Mouse (Mus musculus): Measurements from ENCODE around the gene Wrnip1.

Wrnip1 gene

GRCm38 (mm10) chr13:32801693-32802221, at the start of gene Wrnip1:
Wrnip1 (plus strand) TSS chr13:32802038.
- DNase-seq = peak; percentile 97 to 98

GRCm38 (mm10) chr13:32752066-32752657, 49.7 kb upstream of the Wrnip1 start:
- DNase-seq = no peak

DNA sequence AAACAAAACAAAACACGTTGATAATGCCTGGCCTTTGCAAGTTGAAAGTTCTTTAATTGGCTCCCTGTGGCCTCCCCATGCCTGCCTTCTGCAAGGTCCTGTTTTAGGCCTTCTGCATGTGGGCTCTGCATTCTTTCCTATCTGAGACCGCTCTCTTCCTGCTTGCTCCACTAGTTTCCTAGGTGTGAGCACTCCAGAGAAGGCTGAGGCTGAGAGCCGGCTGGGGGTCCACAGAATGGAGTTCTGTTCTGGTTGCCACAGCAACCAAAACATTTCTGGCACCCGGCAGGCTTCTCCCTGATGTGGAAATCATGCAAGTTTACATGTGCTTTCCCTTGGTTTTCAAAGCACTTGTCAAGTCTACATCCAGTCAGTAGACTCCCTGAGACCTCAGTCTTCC, 42.8 kb upstream of the Wrnip1 start:
- DNase-seq = no peak

GRCm38 (mm10) chr13:32760795-32761194, 41.0 kb upstream of the Wrnip1 start:
- no peak for DNase-seq

DNA sequence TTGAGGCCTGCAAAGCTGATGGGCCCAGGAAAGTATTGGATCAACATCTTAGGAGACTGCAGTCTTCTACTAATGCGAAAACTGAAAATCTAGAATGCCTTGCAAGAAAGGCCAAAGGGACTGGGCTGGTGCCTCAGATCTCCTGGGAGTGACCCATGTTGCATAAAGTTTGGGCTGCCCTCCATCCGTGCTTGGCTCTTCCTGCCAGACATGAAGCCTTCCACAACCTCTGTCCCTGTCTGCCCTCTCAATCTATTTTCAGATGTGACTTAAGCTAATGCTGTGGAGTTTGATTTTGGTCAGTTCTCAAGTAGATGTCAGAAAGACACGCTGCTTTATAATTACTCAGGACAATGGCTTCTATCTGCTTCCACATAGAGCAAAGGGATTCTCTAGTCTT, 38.7 kb upstream of the Wrnip1 start:
- DNase-seq = no peak

DNA sequence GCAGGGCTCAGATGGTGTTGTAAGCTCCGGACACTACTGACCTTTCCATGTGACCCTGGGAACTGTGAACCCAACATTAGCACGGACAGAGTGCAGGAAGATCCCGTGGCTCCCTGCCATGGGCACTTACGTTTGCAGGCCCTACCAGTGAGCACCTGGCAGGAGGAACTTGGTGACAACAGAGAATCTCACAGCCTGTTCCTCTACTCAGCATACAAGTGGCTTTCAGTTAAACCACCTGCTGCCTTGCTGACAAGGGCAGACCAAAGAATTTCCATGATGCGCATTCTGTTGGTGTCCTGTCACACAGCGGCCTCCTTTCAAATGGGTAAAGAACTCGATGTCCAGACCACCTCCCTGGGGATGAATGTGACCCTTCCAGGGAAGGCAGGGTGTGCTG, 37.4 kb upstream of the Wrnip1 start:
- DNase-seq = no peak

- peak; percentile 50 to 51 for DNase-seq
Measured at GRCm38 (mm10) chr13:32768104-32768503, 33.7 kb upstream of the Wrnip1 start.

GRCm38 (mm10) chr13:32769960-32770359, 31.9 kb upstream of the Wrnip1 start:
- peak; percentile 4 to 6 for DNase-seq

GRCm38 (mm10) chr13:32775889-32776288, 25.9 kb upstream of the Wrnip1 start:
- DNase-seq = no peak

GRCm38 (mm10) chr13:32776350-32776749, 25.5 kb upstream of the Wrnip1 start:
- no peak for DNase-seq

DNA sequence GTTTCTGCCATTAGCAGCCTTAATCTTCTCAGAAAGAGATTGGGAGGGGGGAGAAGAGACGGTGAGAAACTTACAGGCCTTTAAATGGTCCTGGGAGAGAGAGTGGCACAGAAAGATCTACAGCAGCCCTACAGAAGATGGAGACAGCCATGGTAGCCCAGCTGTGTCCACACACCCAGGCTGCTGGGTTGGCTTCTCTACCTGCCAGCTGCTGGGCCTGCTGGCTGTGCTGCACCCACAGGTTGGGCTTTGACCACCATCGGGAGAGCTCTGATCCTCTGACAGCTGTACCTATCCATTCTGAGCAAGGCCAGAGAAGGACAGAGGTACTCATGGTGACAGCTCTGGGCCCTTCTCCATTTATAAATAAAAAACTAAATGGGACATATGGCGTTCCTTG, 23.0 kb upstream of the Wrnip1 start:
- DNase-seq = no peak

GRCm38 (mm10) chr13:32783055-32783454, 18.8 kb upstream of the Wrnip1 start:
- no peak for DNase-seq

- DNase-seq = no peak
Measured at GRCm38 (mm10) chr13:32783816-32784215, 18.0 kb upstream of the Wrnip1 start, which contains the start of gene Mylk4. Mylk4 (minus strand) TSS chr13:32783954.

DNA sequence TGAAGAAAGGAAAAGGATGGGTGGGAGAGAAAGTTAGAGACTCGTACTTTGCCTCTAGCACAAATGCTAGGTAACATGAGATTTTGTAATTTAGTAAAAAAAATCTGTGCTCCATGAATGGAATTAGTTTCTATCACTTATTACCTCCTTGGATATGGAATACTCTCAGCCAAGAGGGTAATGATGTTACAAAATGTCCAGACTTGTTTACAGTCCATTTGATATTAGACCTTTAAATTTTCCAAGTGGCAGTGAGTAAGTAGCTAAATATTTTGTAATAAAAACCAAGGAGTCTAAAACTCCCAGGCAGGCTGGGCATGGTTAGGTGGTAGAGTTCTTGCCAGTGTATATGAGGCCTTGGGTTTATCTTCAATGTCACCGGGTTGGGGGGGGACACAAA, 14.3 kb upstream of the Wrnip1 start:
- no peak for DNase-seq

DNA sequence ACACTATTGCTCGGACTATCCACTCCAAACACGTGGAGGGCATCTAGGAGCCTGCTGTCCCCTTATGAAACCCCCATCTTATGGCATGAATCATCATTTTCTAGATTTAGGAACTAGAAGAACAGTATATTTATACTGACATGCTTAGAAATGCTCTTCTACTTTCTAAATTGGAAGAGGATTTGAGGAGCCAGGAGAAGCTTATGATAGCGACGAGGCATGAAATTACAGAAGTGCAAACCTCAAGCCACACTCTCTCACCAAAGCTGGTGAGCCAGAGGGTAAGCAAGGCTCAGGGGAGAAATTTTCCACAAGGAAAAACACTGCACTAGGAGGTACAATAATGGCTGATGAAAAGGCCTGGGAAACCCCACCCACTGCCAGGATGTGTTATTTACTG, 12.1 kb upstream of the Wrnip1 start:
- no peak for DNase-seq

- DNase-seq = peak in 1 of 2 experiments; percentile 33
Measured at GRCm38 (mm10) chr13:32794619-32795018, 7.2 kb upstream of the Wrnip1 start.

- DNase-seq = no peak
Measured at GRCm38 (mm10) chr13:32795166-32795565, 6.7 kb upstream of the Wrnip1 start.

DNA sequence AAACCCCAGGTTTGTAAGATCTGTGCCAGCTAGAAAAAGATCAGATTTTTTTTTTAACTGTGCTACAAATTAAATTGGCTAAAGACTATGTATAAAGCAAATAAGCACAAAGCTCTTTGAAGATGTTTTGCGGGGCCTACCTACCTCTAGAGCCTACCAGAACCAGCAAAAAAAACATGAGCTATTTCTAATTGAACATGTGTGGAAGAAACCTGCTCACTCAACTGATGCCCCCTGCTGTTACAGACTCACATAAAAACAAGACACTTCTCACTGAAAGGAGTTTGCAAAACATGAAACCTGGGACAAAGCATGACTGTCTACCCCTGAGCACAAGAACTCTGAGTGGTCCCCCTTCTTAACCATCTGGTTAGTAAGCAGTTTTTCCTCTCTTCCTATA, 4.8 kb upstream of the Wrnip1 start:
- no peak for DNase-seq

- no peak for DNase-seq
Measured at GRCm38 (mm10) chr13:32799131-32799530, 2.7 kb upstream of the Wrnip1 start.

DNA sequence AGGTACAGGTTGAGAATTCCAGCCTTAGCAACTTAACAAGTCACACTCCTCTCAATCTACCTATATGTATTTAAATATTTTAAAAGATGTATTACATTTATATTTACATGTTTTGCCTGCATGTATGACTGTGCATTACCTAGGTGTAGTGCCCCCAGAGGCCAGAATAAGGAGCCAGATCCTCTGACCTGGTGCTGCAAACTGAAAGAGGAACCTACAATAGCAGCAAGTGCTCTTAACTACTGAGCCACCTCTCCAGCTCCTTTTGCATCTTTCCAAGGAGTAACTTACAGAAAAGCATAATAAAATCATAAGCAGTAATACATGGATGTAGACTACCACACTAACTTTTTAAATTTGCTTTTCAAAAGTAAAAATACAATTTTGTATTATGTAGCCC, 979 bp upstream of the Wrnip1 start:
- DNase-seq = peak in 1 of 2 experiments; percentile 20

GRCm38 (mm10) chr13:32802259-32803081, 632 bp downstream of the Wrnip1 start, which contains the start of gene D930007J09Rik:
D930007J09Rik (minus strand) TSS chr13:32802849.
- peak; percentile 60 to 69 for DNase-seq

GRCm38 (mm10) chr13:32803701-32804345, 2.0 kb downstream of the Wrnip1 start:
- DNase-seq = no peak

- DNase-seq = peak in 1 of 2 experiments; percentile 42
Measured at GRCm38 (mm10) chr13:32806820-32807219, 5.0 kb downstream of the Wrnip1 start.

Data from cerebellum, postnatal 14 days (tissue).